Mouse (Mus musculus) central nervous system, embryonic 14 days (tissue): ENCODE measurements around the gene Chuk. TPM values are rescaled to one million over a fixed set of nuclear protein-coding genes. Genes with fewer than 3 reads are reported as not detected.

ENCODE experiments used
- polyA plus RNA-seq: library from polyadenylated mRNA; depleted of rRNA; stranded (reverse); fragments of >200 nt; gene quantifications from 2 replicates; pipeline ENCODE4 v1.2.3, GENCODE M21; 2012; rRNA removed

The Chuk gene
- 119 and 127 TPM in 2 replicates for polyA plus RNA-seq

GRCm38 (mm10) chr19:44106831-44107660 is at the start of gene Chuk:
Gene Chuk (minus strand): TSS chr19:44107480.

DNA sequence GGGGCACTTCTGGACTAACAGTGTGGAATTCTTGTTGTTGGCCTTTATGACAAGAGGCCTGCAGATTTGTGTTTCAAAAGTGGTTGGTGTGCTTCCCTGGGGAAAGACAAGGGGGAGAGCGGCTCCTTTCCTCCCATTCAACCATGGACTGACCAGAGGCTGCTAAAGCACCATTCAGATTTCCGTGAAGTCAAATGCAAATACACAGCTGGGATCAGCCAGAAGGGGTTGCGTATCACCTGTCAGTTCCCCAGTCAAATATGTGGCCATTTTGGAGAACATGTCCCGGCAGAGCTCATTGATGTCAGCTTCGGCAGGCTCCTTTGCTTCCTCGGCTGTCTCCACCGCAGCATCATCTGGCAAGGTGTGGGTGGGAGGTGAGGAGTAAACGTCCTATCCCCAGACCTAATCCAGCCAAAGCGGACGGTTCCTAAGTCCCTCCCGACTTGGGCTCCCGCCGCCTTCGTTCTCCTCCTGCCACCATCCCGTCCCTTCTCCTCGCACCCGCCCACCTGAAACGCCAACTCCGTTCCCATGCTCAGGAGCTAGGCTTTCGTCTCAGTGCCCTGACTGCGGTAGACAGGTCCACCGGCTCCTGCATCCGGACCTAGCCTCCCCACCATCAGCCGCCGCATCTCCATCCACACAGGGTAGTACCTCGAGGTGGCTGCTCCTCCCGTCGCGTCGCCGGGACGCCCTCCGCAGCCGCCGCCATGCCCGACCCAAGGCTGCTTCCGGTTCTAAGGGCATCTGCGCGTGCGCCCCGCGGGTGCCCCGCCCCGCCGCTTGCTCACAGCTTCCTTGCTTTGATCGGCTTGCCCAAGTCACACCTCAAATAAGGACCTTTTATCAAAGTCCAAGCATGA is 38.7 kb upstream of the Chuk start, which contains the start of gene Bloc1s2:
TSS of gene Bloc1s2 (minus strand) at position 745 of the 866 bp plus-strand sequence.

DNA sequence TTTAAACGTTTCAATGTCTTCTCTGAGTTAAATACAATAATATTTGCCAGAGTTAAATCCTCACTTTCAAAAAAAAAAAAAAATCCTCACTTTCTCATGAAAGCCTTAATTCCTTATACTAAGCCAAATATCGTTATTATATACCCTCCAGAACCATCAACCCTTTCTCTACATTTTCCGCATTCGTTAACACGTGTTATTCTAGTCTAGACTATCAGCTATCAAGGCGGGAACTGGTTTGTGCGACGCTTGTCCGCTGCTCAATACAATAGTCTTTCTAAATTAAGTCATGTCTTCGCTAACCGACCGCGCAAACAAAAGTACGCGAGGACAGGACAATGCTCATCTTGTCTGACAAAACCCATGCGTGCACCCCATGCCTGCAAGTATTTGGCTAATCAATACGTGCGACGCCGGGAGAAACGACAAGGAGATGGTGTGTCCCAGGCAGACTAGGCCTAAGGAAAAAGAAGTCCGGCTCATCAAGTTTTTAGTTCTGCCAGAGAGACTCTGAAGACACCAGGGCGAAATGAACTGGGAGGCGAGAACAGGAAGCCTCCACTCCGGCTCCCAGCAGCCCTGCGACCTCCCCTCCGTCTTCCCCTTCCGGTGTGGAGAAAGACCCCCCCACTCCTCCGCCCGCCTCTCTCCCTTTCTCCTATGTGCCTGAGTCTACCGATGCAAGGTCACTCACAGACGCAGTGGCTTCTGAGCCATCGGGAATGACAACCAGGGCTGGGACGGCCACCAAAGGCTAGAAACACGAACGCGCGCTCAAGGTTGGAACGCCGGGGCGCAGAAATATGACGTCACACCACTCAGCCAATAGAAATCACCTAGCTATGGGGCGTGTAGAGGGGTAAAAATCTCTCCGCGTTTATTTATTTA is 28.0 kb upstream of the Chuk start, which contains the start of gene Cwf19l1:
TSS of gene Cwf19l1 (minus strand) at position 805 of the 888 bp plus-strand sequence.

GRCm38 (mm10) chr19:44069121-44069913 is 38.0 kb downstream of the Chuk start, which contains the start of gene Erlin1:
Gene Erlin1 (minus strand): TSS chr19:44069785.

GRCm38 (mm10) chr19:44028972-44029371 is 78.3 kb downstream of the Chuk start, which contains the start of gene Cyp2c23:
Gene Cyp2c23 (minus strand): TSS chr19:44029208.

Other genes with a start within 250 kb of the Chuk start
- 14.7 and 16.9 TPM in 2 replicates for gene Dnmbp, start 167.3 kb downstream of the Chuk start, polyA plus RNA-seq
- 0.15 and 0.16 TPM in 2 replicates for gene Cpn1, start 120.9 kb downstream of the Chuk start, polyA plus RNA-seq
- gene Cyp2c23, start 78.3 kb downstream of the Chuk start, polyA plus RNA-seq, result 0.05 TPM in 2 replicates
- 21.8 and 23.1 TPM in 2 replicates for gene Erlin1, start 37.7 kb downstream of the Chuk start, polyA plus RNA-seq
- 31.1 and 32.5 TPM in 2 replicates for gene Cwf19l1, start 28.4 kb upstream of the Chuk start, polyA plus RNA-seq
- 120 and 145 TPM in 2 replicates for gene Bloc1s2, start 39.0 kb upstream of the Chuk start, polyA plus RNA-seq
- 0.23 and 0.25 TPM in 2 replicates for gene Pkd2l1, start 85.0 kb upstream of the Chuk start, polyA plus RNA-seq
- gene Scd3, start 95.8 kb upstream of the Chuk start, polyA plus RNA-seq, result 2.2 and 2.3 TPM in 2 replicates
- 313 and 366 TPM in 2 replicates for gene Scd2, start 186.2 kb upstream of the Chuk start, polyA plus RNA-seq
- gene Scd4, start 225.6 kb upstream of the Chuk start, polyA plus RNA-seq, result 0.25 and 0.27 TPM in 2 replicates